Mouse (Mus musculus) bone marrow, adult 2 months (tissue): ENCODE measurements around the gene Zbtb7a.

Experiments used
- CTCF ChIP-seq: fragments of 200-500 bp; IDR thresholded peaks from 2 replicates; pipeline ENCODE4 v1.5.1; 2011; ENCODE audit warnings: low read length, control low read depth; ENCODE audit not compliant: control insufficient read depth, insufficient read depth
- POLR2A ChIP-seq: fragments of 200-500 bp; IDR thresholded peaks from 2 replicates; pipeline ENCODE4 v1.6.1; 2011; ENCODE audit warnings: low read depth, mild to moderate bottlenecking, control low read depth, low read length, borderline replicate concordance; ENCODE audit not compliant: control insufficient read depth

GRCm38 (mm10) chr10:81177491-81177925 is 42.5 kb downstream of the Zbtb7a start:
- TF ChIP-seq POLR2A (no peak), CTCF (no peak; the same call in 1 of the 2 replicates)
